Mouse (Mus musculus) stomach, embryonic 14.5 days (tissue): ENCODE measurements around the gene Cped1. TPM values are rescaled to one million over a fixed set of nuclear protein-coding genes. Genes with fewer than 3 reads are reported as not detected.
"Not testable (repeated sequence)": the region's sequence is repeated elsewhere in the genome, so short reads cannot be mapped to it uniquely, and the experiment has no call there.

ENCODE experiments used
- ATAC-seq: fragments of 200-750 bp; cut with Nextera tagmentation; 2 replicates; pipeline ENCODE4 v1.8.0; 2017; ENCODE audit warnings: low read depth, moderate TSS enrichment; ENCODE audit not compliant: insufficient number of reproducible peaks, insufficient read depth, low FRiP score
- H3K27ac ChIP-seq: fragments of 300-500 bp; sonication (generic); 2 replicates; pipeline ENCODE4 v1.5.1; 2014; ENCODE audit warnings: mild to moderate bottlenecking, low read length, moderate library complexity, mixed read lengths
- H3K27me3 ChIP-seq: fragments of 300-500 bp; sonication (generic); 2 replicates; pipeline ENCODE4 v1.6.1; 2014; ENCODE audit warnings: low read length, control low read depth, mixed read lengths; ENCODE audit not compliant: control insufficient read depth, insufficient read depth
- H3K36me3 ChIP-seq: fragments of 300-500 bp; sonication (generic); 2 replicates; pipeline ENCODE4 v1.6.1; 2014; ENCODE audit warnings: mild to moderate bottlenecking, control low read depth, low read length, moderate library complexity, mixed read lengths; ENCODE audit not compliant: control insufficient read depth, insufficient read depth
- H3K4me1 ChIP-seq: fragments of 300-500 bp; sonication (generic); 2 replicates; pipeline ENCODE4 v1.6.1; 2014; ENCODE audit warnings: low read length, control low read depth, mixed read lengths; ENCODE audit not compliant: control insufficient read depth, insufficient read depth
- H3K4me2 ChIP-seq: fragments of 300-500 bp; sonication (generic); replicated peaks from 2 replicates; pipeline ENCODE4 v1.6.1; 2014; ENCODE audit warnings: low read depth, low read length, control low read depth
- H3K4me3 ChIP-seq: fragments of 300-500 bp; sonication (generic); 2 replicates; pipeline ENCODE4 v1.5.1; 2014; ENCODE audit warnings: low read depth, low read length, control low read depth
- H3K9ac ChIP-seq: fragments of 300-500 bp; sonication (generic); replicated peaks from 2 replicates; pipeline ENCODE4 v1.6.1; 2014; ENCODE audit warnings: low read depth, mild to moderate bottlenecking, control low read depth, low read length, moderate library complexity, mixed read lengths
- H3K9me3 ChIP-seq: fragments of 300-500 bp; sonication (generic); 2 replicates; pipeline ENCODE4 v1.6.1; 2016; ENCODE audit warnings: low read depth, low read length, control low read depth; ENCODE audit not compliant: control insufficient read depth
- WGBS: fragments of 180-500 bp; shearing (Covaris S2); extraction: QIAGEN DNeasy Blood & Tissue Kit; methylation state at CpG from one replicate; pipeline ENCODE4 v1.1.7; 2014; 5-methylcytosine and 5-hydroxymethylcytosine counted together
- polyA plus RNA-seq: library from polyadenylated mRNA; unstranded; fragments of >200 nt; fragmentation: Nextera tagmentation; extraction: Ambion mirVana; gene quantifications from 2 replicates; pipeline ENCODE4 v1.2.1, GENCODE M21; 2014

Cped1 gene
- polyA plus RNA-seq, 1 experiment from 2014 or later = 47.2 TPM

- Histone ChIP-seq H3K9ac (no peak overlapping the region), H3K4me3 (no peak overlapping the region), H3K27ac (no peak overlapping the region), H3K4me1 (no peaks in the 10 kb centered on the region), H3K9me3 (no peaks in the 10 kb centered on the region), H3K4me2 (no peak overlapping the region), H3K36me3 (no peaks in the 10 kb centered on the region), H3K27me3 (no peaks in the 10 kb centered on the region)
- 87% methylated on average over 3 of the region's 3 CpGs for WGBS
- ATAC-seq = no peak
These were observed 245.5 kb downstream of the Cped1 start for GRCm38 (mm10) chr6:22231244-22231643.

- H3K36me3 ChIP-seq = no peaks in the 10 kb centered on the region
- H3K9ac ChIP-seq = no peak overlapping the region
- no peaks in the 10 kb centered on the region for H3K27me3 ChIP-seq
- no peaks in the 10 kb centered on the region for H3K4me1 ChIP-seq
- no peak for ATAC-seq
- H3K27ac ChIP-seq = no peak overlapping the region
- no peak overlapping the region for H3K4me2 ChIP-seq
- no peaks in the 10 kb centered on the region for H3K9me3 ChIP-seq
- 84% methylated on average over 6 of the region's 6 CpGs for WGBS
- no peak overlapping the region for H3K4me3 ChIP-seq
These were observed 247.8 kb downstream of the Cped1 start for GRCm38 (mm10) chr6:22233517-22233916.

GRCm38 (mm10) chr6:22235133-22235532 is 249.4 kb downstream of the Cped1 start:
- Histone ChIP-seq H3K27me3 (no peaks in the 10 kb centered on the region), H3K4me2 (no peak overlapping the region), H3K27ac (no peak overlapping the region), H3K9me3 (no peaks in the 10 kb centered on the region), H3K36me3 (no peaks in the 10 kb centered on the region), H3K4me1 (no peaks in the 10 kb centered on the region), H3K9ac (no peak overlapping the region), H3K4me3 (no peak overlapping the region)
- WGBS = 53% methylated on average over 6 of the region's 6 CpGs
- no peak for ATAC-seq

GRCm38 (mm10) chr6:22243321-22243720 is 257.6 kb downstream of the Cped1 start:
- Histone ChIP-seq H3K27me3 (no peaks in the 10 kb centered on the region), H3K4me3 (no peak overlapping the region), H3K36me3 (peaks cover 3% of the 10 kb centered on the region; the same call in 1 of the 2 replicates), H3K9ac (no peak overlapping the region), H3K4me2 (no peak overlapping the region), H3K9me3 (no peaks in the 10 kb centered on the region), H3K27ac (no peak overlapping the region), H3K4me1 (no peaks in the 10 kb centered on the region)
- ATAC-seq = no peak
- WGBS = 79% methylated on average over 8 of the region's 8 CpGs

GRCm38 (mm10) chr6:22246696-22247095 is 261.0 kb downstream of the Cped1 start:
- no peak overlapping the region for H3K4me2 ChIP-seq
- no peaks in the 10 kb centered on the region for H3K4me1 ChIP-seq
- H3K9me3 ChIP-seq = no peaks in the 10 kb centered on the region
- H3K27ac ChIP-seq = no peak overlapping the region
- H3K27me3 ChIP-seq = no peaks in the 10 kb centered on the region
- no peak for ATAC-seq
- no peak overlapping the region for H3K4me3 ChIP-seq
- no peak overlapping the region for H3K9ac ChIP-seq
- 85% methylated on average over 2 of the region's 2 CpGs for WGBS
- no peaks in the 10 kb centered on the region for H3K36me3 ChIP-seq

- Histone ChIP-seq H3K9ac (no peak overlapping the region), H3K9me3 (no peaks in the 10 kb centered on the region), H3K4me2 (no peak overlapping the region), H3K4me3 (no peak overlapping the region), H3K4me1 (no peaks in the 10 kb centered on the region), H3K36me3 (no peaks in the 10 kb centered on the region; the same call in 1 of the 2 replicates), H3K27ac (no peak overlapping the region), H3K27me3 (no peaks in the 10 kb centered on the region)
- WGBS = 74% methylated on average over 4 of the region's 4 CpGs
- no peak for ATAC-seq
These were observed 273.1 kb downstream of the Cped1 start for GRCm38 (mm10) chr6:22258784-22259183.

GRCm38 (mm10) chr6:22262519-22262918 is 276.8 kb downstream of the Cped1 start:
- no peak overlapping the region for H3K27ac ChIP-seq
- no peaks in the 10 kb centered on the region for H3K36me3 ChIP-seq
- H3K4me1 ChIP-seq = no peaks in the 10 kb centered on the region
- 55% methylated on average over 4 of the region's 4 CpGs for WGBS
- no peak overlapping the region for H3K4me2 ChIP-seq
- H3K27me3 ChIP-seq = no peaks in the 10 kb centered on the region
- no peak overlapping the region for H3K4me3 ChIP-seq
- 0 out of 2 replicates have a peak, but pooled peaks have one; percentile 6 for ATAC-seq
- no peak overlapping the region for H3K9ac ChIP-seq
- H3K9me3 ChIP-seq = no peaks in the 10 kb centered on the region

GRCm38 (mm10) chr6:22264094-22264493 is 278.4 kb downstream of the Cped1 start:
- H3K4me3 ChIP-seq, H3K4me1 ChIP-seq, H3K4me2 ChIP-seq, H3K36me3 ChIP-seq, ATAC-seq, H3K27ac ChIP-seq, H3K9me3 ChIP-seq, H3K9ac ChIP-seq, H3K27me3 ChIP-seq: not testable (repeated sequence)
- 86% methylated on average over 8 of the region's 8 CpGs for WGBS

- WGBS = 78% methylated on average over 4 of the region's 4 CpGs
- H3K27ac ChIP-seq = no peak overlapping the region
- H3K36me3 ChIP-seq = no peaks in the 10 kb centered on the region
- H3K4me1 ChIP-seq = no peaks in the 10 kb centered on the region
- no peak overlapping the region for H3K4me2 ChIP-seq
- no peaks in the 10 kb centered on the region for H3K9me3 ChIP-seq
- no peak overlapping the region for H3K9ac ChIP-seq
- H3K4me3 ChIP-seq = no peak overlapping the region
- H3K27me3 ChIP-seq = no peaks in the 10 kb centered on the region
- ATAC-seq = no peak
These were observed 280.3 kb downstream of the Cped1 start for GRCm38 (mm10) chr6:22266018-22266417.
